Mouse (Mus musculus) midbrain, embryonic 13.5 days (tissue): ENCODE data around the gene Fhl3. TPM values are rescaled to one million over a fixed set of nuclear protein-coding genes. Genes with fewer than 3 reads are reported as not detected.

Source experiments
- ATAC-seq: fragments of 200-750 bp; cut with Nextera tagmentation; 2 replicates; pipeline ENCODE4 v1.8.0; 2017; ENCODE audit warnings: mild to moderate bottlenecking, moderate TSS enrichment, moderate library complexity
- H3K27ac ChIP-seq: fragments of 300-500 bp; sonication (generic); 2 replicates; pipeline ENCODE4 v1.5.1; 2015; ENCODE audit warnings: inconsistent platforms, mild to moderate bottlenecking, moderate library complexity
- H3K27me3 ChIP-seq: fragments of 300-500 bp; sonication (generic); 2 replicates; pipeline ENCODE4 v1.6.1; 2015; ENCODE audit warnings: mild to moderate bottlenecking, inconsistent platforms
- H3K36me3 ChIP-seq: fragments of 300-500 bp; sonication (generic); 2 replicates; pipeline ENCODE4 v1.6.1; 2015; ENCODE audit warnings: mild to moderate bottlenecking, inconsistent platforms
- H3K4me1 ChIP-seq: fragments of 300-500 bp; sonication (generic); replicated peaks from 2 replicates; pipeline ENCODE4 v1.6.1; 2015; ENCODE audit warnings: inconsistent platforms
- H3K4me2 ChIP-seq: fragments of 300-500 bp; sonication (generic); replicated peaks from 2 replicates; pipeline ENCODE4 v1.6.1; 2015; ENCODE audit warnings: moderate library complexity, mild to moderate bottlenecking, inconsistent platforms
- H3K4me3 ChIP-seq: fragments of 300-500 bp; sonication (generic); replicated peaks from 2 replicates; pipeline ENCODE4 v1.5.1; 2015; ENCODE audit warnings: mild to moderate bottlenecking, inconsistent platforms
- H3K9ac ChIP-seq: fragments of 300-500 bp; sonication (generic); replicated peaks from 2 replicates; pipeline ENCODE4 v1.6.1; 2015; ENCODE audit warnings: mild to moderate bottlenecking, inconsistent platforms
- H3K9me3 ChIP-seq: fragments of 300-500 bp; sonication (generic); 2 replicates; pipeline ENCODE4 v1.6.1; 2016; ENCODE audit warnings: mild to moderate bottlenecking, inconsistent platforms
- WGBS: fragments of 180-500 bp; shearing (Covaris S2); methylation state at CpG from one replicate; pipeline ENCODE4 v1.1.7; 2015; 5-methylcytosine and 5-hydroxymethylcytosine counted together
- polyA plus RNA-seq: library from polyadenylated mRNA; unstranded; fragments of >200 nt; fragmentation: Nextera tagmentation; extraction: Ambion mirVana; gene quantifications from 2 replicates; pipeline ENCODE4 v1.2.1, GENCODE M21; 2015

The Fhl3 gene
- polyA plus RNA-seq, 1 experiment from 2014 or later, result 2.8 TPM

DNA sequence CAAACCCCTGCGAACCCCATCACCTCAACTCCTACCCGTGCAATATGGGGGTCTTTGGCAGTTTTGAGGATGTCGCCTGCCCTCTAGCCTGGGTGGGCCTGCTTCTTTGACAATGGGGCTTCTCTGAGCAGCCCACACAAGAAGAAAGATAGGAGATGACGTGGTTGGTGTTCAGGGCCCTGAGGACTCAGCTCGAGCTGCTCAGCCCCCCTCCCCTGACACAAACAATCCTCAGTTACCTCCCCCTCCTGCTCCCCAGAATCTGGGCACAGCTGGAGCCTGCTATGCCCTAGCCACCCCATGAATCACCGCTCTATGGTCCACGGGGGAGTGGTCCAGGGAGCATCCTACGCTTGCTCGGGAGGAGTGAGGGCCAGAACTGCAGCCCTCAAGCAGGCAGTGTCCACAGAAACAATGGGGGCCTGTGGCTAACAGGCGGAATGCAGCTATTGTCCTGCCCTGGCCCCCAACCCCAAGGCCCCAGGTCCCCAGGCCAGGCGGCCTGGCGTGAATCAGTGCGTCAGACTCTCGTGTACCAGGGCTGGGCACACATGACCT lies 32.9 kb upstream of the Fhl3 start:
- no peaks in the 10 kb centered on the region for H3K9me3 ChIP-seq
- peak overlapping the region; percentile 35 for H3K4me2 ChIP-seq
- H3K9ac ChIP-seq, result peak overlapping the region; percentile 36; the same call in 1 of the 2 replicates
- no peak overlapping the region for H3K4me3 ChIP-seq
- H3K36me3 ChIP-seq, result no peaks in the 10 kb centered on the region
- H3K27ac ChIP-seq, result peak overlapping the region; percentile 69
- peak; percentile 38; the same call in 1 of the 2 replicates for ATAC-seq
- H3K27me3 ChIP-seq, result peaks cover 57% of the 10 kb centered on the region
- H3K4me1 ChIP-seq, result peaks cover 49% of the 10 kb centered on the region
- 9% methylated on average over 14 of the region's 14 CpGs for WGBS

GRCm38 (mm10) chr4:124668078-124668477 lies 32.4 kb upstream of the Fhl3 start:
- Histone ChIP-seq H3K27ac (peak overlapping the region; percentile 69), H3K4me1 (peaks cover 54% of the 10 kb centered on the region), H3K9ac (peak overlapping the region; percentile 36; the same call in 1 of the 2 replicates), H3K9me3 (no peaks in the 10 kb centered on the region), H3K4me2 (peak overlapping the region; percentile 35), H3K27me3 (peaks cover 51% of the 10 kb centered on the region), H3K36me3 (no peaks in the 10 kb centered on the region), H3K4me3 (no peak overlapping the region)
- ATAC-seq, result peak; percentile 79
- 2% methylated on average over 8 of the region's 8 CpGs for WGBS

DNA sequence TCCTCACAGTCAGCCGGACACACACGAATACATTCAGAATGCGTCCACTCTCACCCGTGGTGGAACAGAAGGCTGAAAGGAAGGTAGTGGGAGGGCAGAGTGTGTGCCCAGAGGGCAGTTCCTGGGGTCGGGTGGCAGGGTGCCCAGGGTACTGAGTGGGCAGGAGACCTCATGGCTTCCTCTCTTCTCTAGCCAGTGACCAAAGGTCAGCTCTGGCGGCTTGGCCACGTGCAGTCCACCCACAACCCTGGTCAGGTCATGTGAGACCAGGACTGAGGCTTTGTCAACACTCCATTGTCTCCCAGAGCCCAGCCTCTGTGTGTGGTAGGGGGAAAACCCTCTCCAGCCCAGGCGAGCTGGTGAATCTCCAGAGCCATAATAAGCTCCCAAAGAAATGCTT lies 30.3 kb upstream of the Fhl3 start:
- Histone ChIP-seq H3K9ac (no peak overlapping the region), H3K4me3 (no peak overlapping the region), H3K27ac (no peak overlapping the region), H3K9me3 (no peaks in the 10 kb centered on the region), H3K36me3 (no peaks in the 10 kb centered on the region), H3K27me3 (peaks cover 44% of the 10 kb centered on the region), H3K4me1 (peaks cover 55% of the 10 kb centered on the region), H3K4me2 (no peak overlapping the region)
- no peak for ATAC-seq
- WGBS, result 67% methylated on average over 8 of the region's 8 CpGs

GRCm38 (mm10) chr4:124671583-124671982 lies 28.9 kb upstream of the Fhl3 start:
- Histone ChIP-seq H3K4me1 (peaks cover 55% of the 10 kb centered on the region), H3K9ac (no peak overlapping the region), H3K27ac (peak overlapping the region; percentile 79), H3K36me3 (peaks cover 7% of the 10 kb centered on the region; the same call in 1 of the 2 replicates), H3K9me3 (no peaks in the 10 kb centered on the region), H3K27me3 (peaks cover 38% of the 10 kb centered on the region), H3K4me2 (peak overlapping the region; percentile 48), H3K4me3 (0 out of 2 replicates have a peak overlapping the region, but pooled peaks have one; percentile 11)
- no peak for ATAC-seq
- WGBS, result 39% methylated on average over 7 of the region's 7 CpGs

GRCm38 (mm10) chr4:124672347-124673320 lies 27.9 kb upstream of the Fhl3 start:
- Histone ChIP-seq H3K9ac (peak overlapping the region; percentile 11), H3K27me3 (peaks cover 27% of the 10 kb centered on the region), H3K36me3 (peaks cover 12% of the 10 kb centered on the region), H3K4me3 (peak overlapping the region; percentile 11), H3K4me1 (peaks cover 49% of the 10 kb centered on the region), H3K4me2 (peak overlapping the region; percentile 48), H3K9me3 (no peaks in the 10 kb centered on the region), H3K27ac (peak overlapping the region; percentile 79)
- ATAC-seq, result peak; percentile 53
- 3% methylated on average over 26 of the region's 31 CpGs for WGBS

- H3K4me2 ChIP-seq, result no peak overlapping the region
- WGBS, result 34% methylated on average over 17 of the region's 17 CpGs
- 0 out of 2 replicates have a peak, but pooled peaks have one; percentile 21 for ATAC-seq
- no peaks in the 10 kb centered on the region for H3K9me3 ChIP-seq
- H3K4me3 ChIP-seq, result no peak overlapping the region
- peaks cover 18% of the 10 kb centered on the region for H3K27me3 ChIP-seq
- peaks cover 26% of the 10 kb centered on the region for H3K36me3 ChIP-seq
- peaks cover 40% of the 10 kb centered on the region for H3K4me1 ChIP-seq
- peak overlapping the region; percentile 19; the same call in 1 of the 2 replicates for H3K9ac ChIP-seq
- 0 out of 2 replicates have a peak overlapping the region, but pooled peaks have one; percentile 37 for H3K27ac ChIP-seq
Measured at GRCm38 (mm10) chr4:124674334-124675032, 26.0 kb upstream of the Fhl3 start.

DNA sequence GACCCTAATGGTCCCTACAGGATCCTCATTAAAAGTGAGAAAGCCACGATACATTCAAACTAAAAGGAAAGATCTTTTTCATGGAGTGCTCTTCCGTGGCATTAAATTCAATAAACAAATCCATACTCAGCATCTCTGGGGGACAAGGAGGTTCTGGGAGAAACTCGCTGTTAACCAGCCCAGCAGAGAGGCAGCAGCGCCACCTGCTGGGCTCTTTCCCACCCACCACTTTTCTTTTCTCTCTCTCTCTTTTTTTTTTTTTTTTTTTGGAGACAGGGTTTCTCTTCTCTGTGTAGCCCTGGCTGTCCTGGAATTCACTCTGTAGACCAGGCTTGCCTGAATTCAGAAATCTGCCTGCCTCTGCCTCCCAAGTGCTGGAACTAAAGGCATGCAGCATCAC lies 25.5 kb upstream of the Fhl3 start:
- H3K4me1 ChIP-seq, result peaks cover 40% of the 10 kb centered on the region
- no peak for ATAC-seq
- no peak overlapping the region for H3K4me3 ChIP-seq
- H3K27ac ChIP-seq, result no peak overlapping the region
- WGBS, result under 1% methylated on average over 4 of the region's 4 CpGs
- peaks cover 31% of the 10 kb centered on the region for H3K36me3 ChIP-seq
- peaks cover 18% of the 10 kb centered on the region; the same call in 1 of the 2 replicates for H3K27me3 ChIP-seq
- H3K9ac ChIP-seq, result no peak overlapping the region
- H3K9me3 ChIP-seq, result no peaks in the 10 kb centered on the region
- no peak overlapping the region for H3K4me2 ChIP-seq

- H3K9me3 ChIP-seq, result no peaks in the 10 kb centered on the region
- peaks cover 40% of the 10 kb centered on the region for H3K36me3 ChIP-seq
- no peak overlapping the region for H3K9ac ChIP-seq
- ATAC-seq, result no peak
- H3K4me3 ChIP-seq, result no peak overlapping the region
- peaks cover 38% of the 10 kb centered on the region for H3K4me1 ChIP-seq
- H3K27me3 ChIP-seq, result peaks cover 10% of the 10 kb centered on the region; the same call in 1 of the 2 replicates
- H3K4me2 ChIP-seq, result no peak overlapping the region
- 89% methylated on average over 6 of the region's 6 CpGs for WGBS
- no peak overlapping the region for H3K27ac ChIP-seq
Measured at GRCm38 (mm10) chr4:124675958-124676357, 24.5 kb upstream of the Fhl3 start.

- no peak for ATAC-seq
- no peak overlapping the region for H3K4me3 ChIP-seq
- H3K9me3 ChIP-seq, result no peaks in the 10 kb centered on the region
- WGBS, result 55% methylated on average over 7 of the region's 7 CpGs
- no peak overlapping the region for H3K4me2 ChIP-seq
- peaks cover 82% of the 10 kb centered on the region for H3K36me3 ChIP-seq
- H3K4me1 ChIP-seq, result no peaks in the 10 kb centered on the region
- no peaks in the 10 kb centered on the region for H3K27me3 ChIP-seq
- no peak overlapping the region for H3K9ac ChIP-seq
- no peak overlapping the region for H3K27ac ChIP-seq
Measured at GRCm38 (mm10) chr4:124682270-124682669, 18.2 kb upstream of the Fhl3 start.

- WGBS, result 92% methylated on average over 4 of the region's 4 CpGs
- ATAC-seq, result no peak
- H3K36me3 ChIP-seq, result peaks cover 82% of the 10 kb centered on the region
Measured at GRCm38 (mm10) chr4:124683474-124683873, 17.0 kb upstream of the Fhl3 start.

DNA sequence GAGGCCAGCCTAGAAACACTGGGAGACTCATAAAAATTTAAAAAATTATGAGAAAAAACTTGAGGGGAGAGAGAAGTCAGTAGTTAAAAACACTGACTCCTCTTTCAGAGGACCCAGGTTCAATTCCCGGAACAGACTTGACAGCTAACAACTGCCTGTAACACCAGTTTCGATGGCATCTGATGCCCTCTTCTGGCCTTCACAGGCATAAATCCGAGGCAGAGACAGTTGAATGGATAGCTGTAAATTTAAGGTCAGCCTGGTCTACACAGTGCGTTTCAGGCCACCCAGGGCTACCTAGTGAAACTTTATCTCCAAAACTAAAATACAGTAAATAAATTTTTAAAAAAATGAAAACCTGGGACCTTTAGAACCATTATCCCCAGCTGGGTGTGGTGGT lies 15.5 kb upstream of the Fhl3 start:
- Histone ChIP-seq H3K4me1 (no peaks in the 10 kb centered on the region), H3K9me3 (no peaks in the 10 kb centered on the region), H3K9ac (no peak overlapping the region), H3K27me3 (no peaks in the 10 kb centered on the region), H3K36me3 (peaks cover 67% of the 10 kb centered on the region), H3K27ac (no peak overlapping the region), H3K4me2 (no peak overlapping the region), H3K4me3 (no peak overlapping the region)
- no peak for ATAC-seq
- WGBS, result 83% methylated on average over 4 of the region's 4 CpGs

More at GRCm38 (mm10) chr4:124683474-124683873, 17.0 kb upstream of the Fhl3 start:
- H3K9me3 ChIP-seq, result no peaks in the 10 kb centered on the region
- H3K9ac ChIP-seq, result no peak overlapping the region
- H3K27me3 ChIP-seq, result no peaks in the 10 kb centered on the region
- no peak overlapping the region for H3K27ac ChIP-seq
- no peaks in the 10 kb centered on the region for H3K4me1 ChIP-seq
- no peak overlapping the region for H3K4me3 ChIP-seq
- no peak overlapping the region for H3K4me2 ChIP-seq
